Mouse (Mus musculus): ENCODE results near the gene Gm28372. TPM values are rescaled to one million over a fixed set of nuclear protein-coding genes. Genes with fewer than 3 reads are reported as not detected.

The Gm28372 gene
- polyA plus RNA-seq, 1 experiment from 2014 or later, result not detected

DNA sequence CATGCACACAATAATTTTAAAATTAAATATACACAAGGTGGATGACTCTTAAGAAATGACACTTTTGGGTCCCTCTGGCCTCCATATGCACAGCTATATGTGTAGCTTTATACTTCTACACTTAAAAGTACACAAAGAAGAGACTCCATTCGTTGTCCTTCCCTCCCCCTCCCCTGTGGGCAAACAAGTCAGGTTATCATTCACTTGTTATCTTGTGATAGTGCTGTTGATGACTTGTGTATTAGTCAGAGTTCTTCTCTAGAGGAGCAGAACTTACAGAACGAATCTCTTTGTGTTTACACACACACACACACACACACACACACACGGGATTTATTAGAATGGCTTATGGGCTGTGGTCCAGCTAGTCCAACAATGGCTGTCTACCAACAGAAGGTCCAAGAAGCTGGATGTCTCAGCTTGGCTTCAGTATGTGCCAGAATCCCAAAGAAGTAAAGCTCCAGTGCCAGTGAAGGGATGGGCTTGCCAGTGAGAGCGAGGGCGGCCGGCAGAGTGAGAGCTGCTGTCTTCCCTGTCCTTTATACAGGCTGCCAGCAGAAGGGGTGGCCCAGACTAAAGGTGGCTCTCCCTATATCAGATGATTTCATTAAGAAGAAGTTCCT, 49.8 kb downstream of the Gm28372 start:
- Histone ChIP-seq H3K4me2 (no peak overlapping the region), H3K9ac (no peak overlapping the region)
- no peak for ATAC-seq (ENCODE audit: insufficient number of reproducible peaks, insufficient read depth, low FRiP score, low TSS enrichment, low read depth)

More for the DNA sequence above, 49.8 kb downstream of the Gm28372 start:
- Histone ChIP-seq H3K4me3 (no peak overlapping the region), H3K27me3 (no peaks in the 10 kb centered on the region), H3K36me3 (no peaks in the 10 kb centered on the region), H3K27ac (no peak overlapping the region), H3K9me3 (no peaks in the 10 kb centered on the region), H3K4me1 (peaks cover 20% of the 10 kb centered on the region)
- WGBS, result 88% methylated on average over 6 of the region's 6 CpGs

Other genes with a start within 250 kb of the Gm28372 start
- gene Snrpb, start 225.8 kb upstream of the Gm28372 start, polyA plus RNA-seq (2015; fragmentation: Nextera tagmentation; extraction: Ambion mirVana), result 538 and 617 TPM in 2 replicates
- gene Tmc2, start 210.0 kb upstream of the Gm28372 start, polyA plus RNA-seq (2015; fragmentation: Nextera tagmentation; extraction: Ambion mirVana), result not detected in 2 replicates
- gene Nop56, start 130.8 kb upstream of the Gm28372 start, polyA plus RNA-seq (2015; fragmentation: Nextera tagmentation; extraction: Ambion mirVana), result 300 and 333 TPM in 2 replicates
- 151 and 158 TPM in 2 replicates for gene Idh3b, start 120.7 kb upstream of the Gm28372 start, polyA plus RNA-seq (2015; fragmentation: Nextera tagmentation; extraction: Ambion mirVana)
- gene Ebf4, start 110.1 kb upstream of the Gm28372 start, polyA plus RNA-seq (2015; fragmentation: Nextera tagmentation; extraction: Ambion mirVana), result 3.9 and 4.8 TPM in 2 replicates
- 110 and 133 TPM in 2 replicates for gene Cpxm1, start 7.7 kb upstream of the Gm28372 start, polyA plus RNA-seq (2015; fragmentation: Nextera tagmentation; extraction: Ambion mirVana)
- gene 1700020A23Rik, start within 50 bp of the Gm28372 start, polyA plus RNA-seq (2015; fragmentation: Nextera tagmentation; extraction: Ambion mirVana), result not detected in 2 replicates
- 0.32 TPM in 1 of 2 replicates, not detected in the other for gene Tmem239, start 1.2 kb downstream of the Gm28372 start, polyA plus RNA-seq (2015; fragmentation: Nextera tagmentation; extraction: Ambion mirVana)
- 105 and 108 TPM in 2 replicates for gene Vps16, start 19.1 kb downstream of the Gm28372 start, polyA plus RNA-seq (2015; fragmentation: Nextera tagmentation; extraction: Ambion mirVana)
- gene Pced1a, start 19.5 kb downstream of the Gm28372 start, polyA plus RNA-seq (2015; fragmentation: Nextera tagmentation; extraction: Ambion mirVana), result 15.5 and 16.3 TPM in 2 replicates
- gene Ptpra, start 45.0 kb downstream of the Gm28372 start, polyA plus RNA-seq (2015; fragmentation: Nextera tagmentation; extraction: Ambion mirVana), result 113 and 114 TPM in 2 replicates
- 76.0 and 89.4 TPM in 2 replicates for gene Mrps26, start 158.5 kb downstream of the Gm28372 start, polyA plus RNA-seq (2015; fragmentation: Nextera tagmentation; extraction: Ambion mirVana)
- gene Oxt, start 170.9 kb downstream of the Gm28372 start, polyA plus RNA-seq (2015; fragmentation: Nextera tagmentation; extraction: Ambion mirVana), result not detected in 2 replicates
- gene Avp, start 177.3 kb downstream of the Gm28372 start, polyA plus RNA-seq (2015; fragmentation: Nextera tagmentation; extraction: Ambion mirVana), result not detected in 2 replicates
- gene Fastkd5, start 224.8 kb downstream of the Gm28372 start, polyA plus RNA-seq (2015; fragmentation: Nextera tagmentation; extraction: Ambion mirVana), result 14.7 and 16.2 TPM in 2 replicates
- 13.2 and 14.2 TPM in 2 replicates for gene Ubox5, start 224.8 kb downstream of the Gm28372 start, polyA plus RNA-seq (2015; fragmentation: Nextera tagmentation; extraction: Ambion mirVana)
- 4.5 and 5.1 TPM in 2 replicates for gene Lzts3, start 237.6 kb downstream of the Gm28372 start, polyA plus RNA-seq (2015; fragmentation: Nextera tagmentation; extraction: Ambion mirVana)

All from embryonic facial prominence, embryonic 13.5 days (tissue).